ENCODE assay signal across 8 mouse cellular contexts in the genomic region with DNA sequence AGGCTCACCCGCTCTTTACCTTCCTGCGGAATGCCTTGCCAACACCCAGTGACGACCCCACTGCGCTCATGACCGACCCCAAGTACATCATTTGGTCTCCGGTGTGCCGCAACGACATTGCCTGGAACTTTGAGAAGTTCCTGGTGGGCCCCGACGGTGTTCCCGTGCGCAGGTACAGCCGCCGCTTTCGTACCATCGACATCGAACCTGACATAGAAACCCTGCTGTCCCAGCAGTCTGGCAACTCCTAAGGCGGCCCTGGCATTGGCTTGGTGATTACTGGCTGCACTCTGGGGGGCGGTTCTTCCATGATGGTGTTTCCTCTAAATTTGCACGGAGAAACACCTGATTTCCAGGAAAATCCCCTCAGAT. TPM values are rescaled to one million over a fixed set of nuclear protein-coding genes. Genes with fewer than 3 reads are reported as not detected.
DNase-seq lines count a peak whose midpoint lies in the region; ATAC-seq lines count a peak whose summit lies in the region.

No protein-coding gene starts in this region.

- 17% methylated on average over 20 of the region's 20 CpGs for WGBS in midbrain, embryonic 12.5 days

- H3K27ac ChIP-seq in midbrain, embryonic 12.5 days (replicated peaks), result peak overlapping the region; percentile 91

- H3K4me3 ChIP-seq in megakaryocyte, embryonic 14.5 days (replicated peaks), result peak overlapping the region; percentile 92
- peak overlapping the region; percentile 81 for H3K4me3 ChIP-seq in midbrain, embryonic 12.5 days

- H3K9me3 ChIP-seq in megakaryocyte, embryonic 14.5 days, result no peaks in the 10 kb centered on the region
- no peaks in the 10 kb centered on the region for H3K9me3 ChIP-seq in midbrain, embryonic 12.5 days

- H3K4me2 ChIP-seq in midbrain, embryonic 12.5 days (replicated peaks), result peak overlapping the region; percentile 78

- H3K4me1 ChIP-seq in megakaryocyte, embryonic 14.5 days, result peaks cover 70% of the 10 kb centered on the region
- peaks cover 19% of the 10 kb centered on the region for H3K4me1 ChIP-seq in midbrain, embryonic 12.5 days

- peak overlapping the region; percentile 92 for H3K9ac ChIP-seq in midbrain, embryonic 12.5 days (replicated peaks)

- peak; percentile 25 to 36 for DNase-seq in cerebellum, adult 18-20 months
- peak; percentile 27 to 32 for DNase-seq in heart, adult 9 months (ENCODE audit: low spot score in 2 of 2)
- DNase-seq in kidney, postnatal 14 days, result peak; percentile 31
- DNase-seq in thymus, postnatal 4 days, result peak; percentile 54
- DNase-seq in yolk sac, embryonic 10.5 days (ENCODE audit: low spot score), result no peak

- H3K27me3 ChIP-seq in megakaryocyte, embryonic 14.5 days (replicated peaks), result no peaks in the 10 kb centered on the region
- H3K27me3 ChIP-seq in midbrain, embryonic 12.5 days, result no peaks in the 10 kb centered on the region

- H3K36me3 ChIP-seq in megakaryocyte, embryonic 14.5 days (replicated peaks; ENCODE audit: low read length), result peaks cover 33% of the 10 kb centered on the region
- H3K36me3 ChIP-seq in midbrain, embryonic 12.5 days, result peaks cover 17% of the 10 kb centered on the region

- no peak for ATAC-seq in megakaryocyte, adult 5-6 weeks (ENCODE audit: poor library complexity, severe bottlenecking)
- no peak for ATAC-seq in midbrain, embryonic 12.5 days (ENCODE audit: low FRiP score, low read depth)

RNA-seq across cellular contexts. Expression of gene Gpx1, which starts 1.2 kb away (rescaled TPM):
- 49.9 and 236 TPM in 2 replicates for polyA plus RNA-seq in megakaryocyte, embryonic 14.5 days (2012; ENCODE audit: insufficient read depth, low replicate concordance)
- 2,393 and 2,822 TPM in 2 replicates for total RNA-seq in megakaryocyte, adult 5-6 weeks (2015)
- 1,668 and 1,978 TPM in 2 replicates for total RNA-seq in megakaryocyte, adult 5-6 weeks (2017)
- 656 and 692 TPM in 2 replicates for polyA plus RNA-seq in midbrain, embryonic 12.5 days (2016; fragmentation: Nextera tagmentation; extraction: Ambion mirVana)

RNA-seq across cellular contexts. Expression of gene Usp4, which starts 7.8 kb away (rescaled TPM):
- 63.2 and 114 TPM in 2 replicates for polyA plus RNA-seq in megakaryocyte, embryonic 14.5 days (2012; ENCODE audit: insufficient read depth, low replicate concordance)
- total RNA-seq in megakaryocyte, adult 5-6 weeks (2015), result 144 and 148 TPM in 2 replicates
- 75.0 and 78.7 TPM in 2 replicates for total RNA-seq in megakaryocyte, adult 5-6 weeks (2017)
- 135 and 142 TPM in 2 replicates for polyA plus RNA-seq in midbrain, embryonic 12.5 days (2016; fragmentation: Nextera tagmentation; extraction: Ambion mirVana)

RNA-seq across cellular contexts. Expression of gene Tcta, which starts 33.9 kb away (rescaled TPM):
- polyA plus RNA-seq in megakaryocyte, embryonic 14.5 days (2012; ENCODE audit: insufficient read depth, low replicate concordance), result 5.1 and 6.8 TPM in 2 replicates
- 16.5 and 23.8 TPM in 2 replicates for total RNA-seq in megakaryocyte, adult 5-6 weeks (2015)
- 6.2 and 8.4 TPM in 2 replicates for total RNA-seq in megakaryocyte, adult 5-6 weeks (2017)
- 39.9 and 41.7 TPM in 2 replicates for polyA plus RNA-seq in midbrain, embryonic 12.5 days (2016; fragmentation: Nextera tagmentation; extraction: Ambion mirVana)

RNA-seq across cellular contexts. Expression of gene Rhoa, which starts 33.9 kb away (rescaled TPM):
- polyA plus RNA-seq in megakaryocyte, embryonic 14.5 days (2012; ENCODE audit: insufficient read depth, low replicate concordance), result 83.3 and 92.2 TPM in 2 replicates
- 468 and 473 TPM in 2 replicates for total RNA-seq in megakaryocyte, adult 5-6 weeks (2015)
- 585 and 627 TPM in 2 replicates for total RNA-seq in megakaryocyte, adult 5-6 weeks (2017)
- 324 and 379 TPM in 2 replicates for polyA plus RNA-seq in midbrain, embryonic 12.5 days (2016; fragmentation: Nextera tagmentation; extraction: Ambion mirVana)

RNA-seq across cellular contexts. Expression of gene Amt, which starts 43.2 kb away (rescaled TPM):
- polyA plus RNA-seq in megakaryocyte, embryonic 14.5 days (2012; ENCODE audit: insufficient read depth, low replicate concordance), result 1.9 TPM in 1 of 2 replicates, not detected in the other
- 0.71 TPM in 1 of 2 replicates, not detected in the other for total RNA-seq in megakaryocyte, adult 5-6 weeks (2015)
- 0.11 TPM in 1 of 2 replicates, not detected in the other for total RNA-seq in megakaryocyte, adult 5-6 weeks (2017)
- 25.0 and 30.0 TPM in 2 replicates for polyA plus RNA-seq in midbrain, embryonic 12.5 days (2016; fragmentation: Nextera tagmentation; extraction: Ambion mirVana)
